Mouse (Mus musculus) heart, postnatal 25 days (tissue): ENCODE measurements around the gene Atp6v1d. TPM values are rescaled to one million over a fixed set of nuclear protein-coding genes. Genes with fewer than 3 reads are reported as not detected.
A peak's percentile ranks its signal among the peaks of the same experiment; 100 is the strongest.

ENCODE experiments used
- DNase-seq: peaks from one replicate; pipeline ENCODE4 v3.0.0; 2022; ENCODE audit warnings: low spot score
- intact Hi-C: fragments of 180-260 bp; cut with DNase I; formaldehyde crosslinking; loops from one replicate; pipeline ENCODE4 v1.15.1; 2025
- total RNA-seq, 2 experiments: library from RNA; stranded (reverse); gene quantifications; 2 replicates each; pipeline ENCODE4 v1.2.3; 2021

Gene Atp6v1d
- total RNA-seq = 10 to 100 TPM; 81.9 to 83.8 TPM

DNA sequence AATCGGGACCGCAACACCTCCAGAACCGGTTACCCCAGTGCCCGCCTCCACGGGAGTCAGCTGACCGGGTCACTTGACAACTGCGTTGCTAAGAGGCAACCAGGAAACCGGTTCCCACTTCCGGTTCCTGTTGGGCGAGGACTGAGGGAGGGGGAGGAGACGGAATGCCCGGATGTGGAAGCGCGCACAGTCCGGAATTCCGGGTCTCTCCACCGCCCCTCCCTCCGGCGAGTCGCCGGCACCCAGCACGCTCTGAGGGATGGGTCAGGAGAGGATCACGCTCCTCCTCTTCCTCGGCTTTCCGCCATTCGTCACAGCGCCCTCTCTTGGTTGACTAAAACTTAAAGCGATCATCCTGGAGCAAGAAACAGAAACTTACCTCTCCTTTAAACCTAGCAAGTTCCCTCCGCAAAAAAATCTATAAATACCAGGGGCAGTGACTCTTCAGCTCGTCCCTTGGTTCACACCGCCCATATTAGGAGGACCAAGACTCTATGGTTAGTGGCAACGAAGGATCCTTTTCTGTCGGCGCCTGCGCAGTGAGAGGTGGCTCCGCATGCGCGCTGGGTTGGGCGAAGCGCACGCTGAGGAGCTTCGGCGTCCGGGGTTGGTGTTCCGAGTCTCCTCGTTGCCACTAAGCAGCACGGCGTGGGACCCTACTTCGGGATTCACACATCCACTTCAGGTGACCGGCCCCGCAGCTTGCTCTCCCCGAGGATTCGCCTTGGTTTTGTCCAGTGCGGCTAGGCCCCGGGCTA lies at the start of gene Atp6v1d, which contains the start of gene Eif2s1:
Gene Atp6v1d (minus strand): TSS at position 143 of the 758 bp plus-strand sequence.
Gene Eif2s1 (plus strand): TSS at position 324 of the 758 bp plus-strand sequence.
- DNase-seq = peak; percentile 98
- intact Hi-C loops = loop anchor here (2.0 kb wide), 1 partner anchor 113 kb away; the partner anchor contains the start of gene Mpp5

DNA sequence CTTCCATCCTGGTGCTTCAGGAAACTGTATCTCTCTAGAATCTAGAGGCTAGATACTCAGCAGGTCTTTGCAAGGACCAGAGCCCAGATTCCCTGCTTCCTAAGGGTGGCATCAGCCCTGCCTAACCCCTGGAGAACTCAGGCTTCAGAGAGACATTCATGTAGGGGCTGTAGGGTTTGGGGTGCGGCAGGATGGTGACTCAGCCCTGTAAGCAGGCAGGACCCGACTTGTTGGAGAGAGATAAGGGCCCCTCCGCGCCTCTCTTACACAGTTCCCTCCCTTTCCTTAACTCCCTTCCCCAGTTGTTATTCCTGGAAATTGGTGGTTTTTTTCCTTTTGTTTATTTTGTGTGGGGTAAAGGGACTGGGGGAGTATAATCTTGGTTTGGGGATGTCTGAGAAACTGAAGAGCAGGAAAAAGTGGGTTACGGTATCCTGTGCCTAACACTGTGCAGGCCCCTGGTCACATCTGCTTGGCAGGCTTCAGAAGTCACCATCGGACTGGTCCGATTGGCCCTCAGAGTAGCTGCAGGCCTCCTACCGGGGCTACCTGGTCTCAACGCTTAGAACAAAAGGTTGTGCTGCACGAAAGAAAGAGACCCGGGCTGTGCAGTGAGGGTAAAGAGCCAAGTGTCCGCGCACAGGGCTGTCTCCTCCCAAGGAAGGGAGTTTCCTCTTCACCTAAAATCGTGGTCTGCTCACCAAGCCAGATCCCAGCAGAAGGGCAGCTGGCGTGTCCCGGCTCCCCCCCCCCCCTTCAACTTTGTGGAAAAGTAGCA lies 49.4 kb upstream of the Atp6v1d start:
- DNase-seq = no peak
- intact Hi-C loops = no loop called here

- intact Hi-C loops = no loop called here
- DNase-seq = no peak
Observed at GRCm38 (mm10) chr12:78908081-78908605, 46.7 kb upstream of the Atp6v1d start.

- DNase-seq = no peak
- intact Hi-C loops = no loop called here
Observed at GRCm38 (mm10) chr12:78906707-78907162, 45.3 kb upstream of the Atp6v1d start, which contains the start of gene Plek2. Gene Plek2, minus strand, starts transcription at chr12:78906964.

DNA sequence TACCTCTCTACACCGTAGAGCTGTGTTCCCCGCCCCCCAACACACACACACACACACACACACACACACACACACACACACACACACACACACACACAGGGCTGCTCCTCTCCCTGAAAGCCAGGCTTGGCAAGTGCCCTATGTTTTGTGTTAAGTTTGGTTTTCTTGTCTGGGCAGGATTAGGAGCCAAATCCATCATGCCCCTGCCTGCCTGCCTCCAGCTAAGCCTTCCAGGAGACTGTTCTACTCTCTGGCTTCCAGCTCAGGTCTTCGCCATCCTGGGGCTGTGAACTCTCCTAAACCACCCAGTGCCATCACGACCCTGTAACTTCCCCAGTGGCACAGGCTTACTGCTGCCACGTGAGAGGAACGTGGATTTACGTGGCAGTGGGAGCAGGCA lies 43.1 kb upstream of the Atp6v1d start:
- no peak for DNase-seq
- intact Hi-C loops = no loop called here

DNA sequence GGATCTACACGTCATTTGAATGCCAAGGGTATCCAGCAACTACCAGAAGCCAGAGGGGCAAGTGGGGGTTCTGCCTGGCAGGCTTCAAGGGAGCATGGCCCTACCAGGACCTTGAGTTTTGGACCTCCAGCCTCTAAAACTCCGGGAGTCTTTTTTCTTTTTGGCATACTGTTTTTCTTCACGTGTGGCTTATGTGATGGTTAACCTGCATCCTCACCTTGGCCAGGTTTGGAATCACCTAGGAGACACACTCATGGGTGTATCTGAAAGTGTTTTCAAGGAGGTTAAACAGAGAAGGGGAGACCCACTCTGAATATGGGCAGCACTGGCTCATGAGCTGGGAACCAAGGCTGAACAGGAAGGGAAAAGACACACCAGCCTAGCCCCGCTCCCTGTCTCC lies 41.9 kb upstream of the Atp6v1d start:
- no peak for DNase-seq
- intact Hi-C loops = no loop called here

GRCm38 (mm10) chr12:78901467-78901866 lies 40.0 kb upstream of the Atp6v1d start:
- no peak for DNase-seq
- intact Hi-C loops = no loop called here

- DNase-seq = no peak
Observed at GRCm38 (mm10) chr12:78897861-78898260, 36.4 kb upstream of the Atp6v1d start.

DNA sequence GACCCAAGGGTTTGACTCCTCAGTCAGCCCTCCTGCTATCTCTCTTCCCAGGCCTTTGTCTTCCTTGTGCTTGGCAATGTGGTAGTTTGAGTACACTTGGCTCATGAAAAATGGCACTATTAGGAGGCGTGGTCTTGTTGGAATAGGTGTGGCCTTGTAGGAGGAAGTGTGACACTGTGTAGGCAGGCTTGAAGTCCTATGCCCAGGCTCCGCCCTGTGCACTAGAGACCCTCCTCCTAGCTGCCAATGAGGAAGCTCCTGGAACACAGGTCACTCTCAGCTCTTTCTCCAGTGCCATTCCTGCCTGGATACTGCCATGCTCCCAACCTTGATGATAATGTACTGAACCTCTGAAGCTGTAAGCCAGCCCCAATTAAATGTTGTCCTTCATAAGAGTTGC lies 29.7 kb upstream of the Atp6v1d start:
- DNase-seq = no peak

More at GRCm38 (mm10) chr12:78897861-78898260, 36.4 kb upstream of the Atp6v1d start:
- intact Hi-C loops = no loop called here

DNA sequence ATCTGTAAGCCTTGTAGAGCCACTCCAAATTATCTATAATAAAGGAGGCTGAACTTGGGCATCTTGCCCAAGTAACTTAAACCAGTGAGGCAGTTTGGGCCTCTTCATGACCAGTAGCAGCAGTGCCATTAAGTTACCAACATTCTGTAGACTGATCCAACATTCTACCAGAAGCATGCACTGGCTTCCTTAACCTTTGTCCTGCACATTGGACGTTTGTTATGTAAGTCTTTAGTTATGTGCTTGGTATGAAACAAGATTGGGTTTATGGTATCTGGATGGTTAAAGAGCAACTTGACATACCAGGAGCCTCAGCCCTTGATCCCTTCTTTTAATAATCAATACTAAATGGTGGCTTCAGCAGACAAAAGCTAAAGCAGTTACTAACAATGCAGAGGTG lies 28.6 kb upstream of the Atp6v1d start:
- no peak for DNase-seq
- intact Hi-C loops = no loop called here

More for the DNA sequence above, 29.7 kb upstream of the Atp6v1d start:
- intact Hi-C loops = no loop called here

DNA sequence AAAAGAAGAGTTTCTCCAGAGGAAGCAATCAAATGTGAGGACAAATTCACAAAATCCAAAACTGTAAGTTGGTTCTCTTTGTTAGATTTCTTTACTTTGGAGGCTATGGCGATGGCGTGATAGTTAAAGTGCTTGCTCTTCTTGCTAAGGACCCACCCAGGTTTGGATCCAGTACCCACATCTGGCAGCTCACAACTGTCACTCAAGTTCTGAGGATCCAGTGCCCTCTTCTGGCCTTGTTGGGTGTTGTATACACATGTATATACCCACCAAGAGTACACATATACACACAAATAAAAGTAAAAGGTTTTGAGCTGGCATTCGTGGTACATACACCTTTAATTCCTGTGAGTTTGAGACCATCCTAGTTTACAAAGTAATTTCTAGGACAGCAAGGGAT lies 13.1 kb upstream of the Atp6v1d start:
- no peak for DNase-seq
- intact Hi-C loops = no loop called here

DNA sequence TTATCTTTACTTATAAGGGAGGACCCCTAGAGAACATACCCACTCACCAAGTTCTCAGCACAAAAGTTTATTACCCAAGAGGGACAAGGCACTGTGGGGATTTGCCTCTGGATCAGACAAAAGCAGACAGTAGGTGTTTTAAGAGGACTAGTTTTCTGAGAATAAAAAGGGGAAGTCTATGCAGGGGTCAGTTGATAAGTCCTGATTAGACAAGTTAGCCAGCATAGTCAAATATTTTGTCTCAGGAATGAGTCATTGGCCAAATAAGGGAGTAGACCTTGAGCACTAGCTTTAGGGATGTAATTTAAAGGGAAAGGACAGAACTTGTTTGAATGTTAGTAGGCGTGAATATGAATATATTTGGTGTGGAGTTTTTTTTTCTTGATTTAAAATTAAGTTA lies 6.7 kb upstream of the Atp6v1d start:
- intact Hi-C loops = no loop called here
- DNase-seq = no peak

DNA sequence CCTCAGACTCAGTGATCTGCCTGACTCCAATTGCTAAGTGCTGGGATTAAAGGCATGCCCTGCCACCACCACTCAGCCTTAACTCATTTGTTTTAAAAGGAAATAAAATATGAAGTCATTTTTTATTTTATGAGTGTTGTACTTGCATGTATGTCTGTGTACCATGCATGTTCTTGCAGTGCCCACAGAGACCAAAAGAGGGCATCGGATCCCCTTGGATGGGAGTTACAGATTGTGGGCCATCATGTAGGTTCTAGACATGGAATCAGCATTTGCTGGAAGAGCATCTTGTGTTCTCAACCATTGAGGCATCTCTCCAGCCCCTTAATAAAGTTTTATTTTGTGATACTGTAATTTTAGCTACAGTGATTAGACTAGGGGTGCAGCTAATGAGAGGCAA lies 4.0 kb upstream of the Atp6v1d start:
- intact Hi-C loops = no loop called here
- DNase-seq = no peak

- no peak for DNase-seq
- intact Hi-C loops = loop anchor here (2.0 kb wide), 1 partner anchor 113 kb away; the partner anchor contains the start of gene Mpp5
Observed at GRCm38 (mm10) chr12:78862254-78862730, 854 bp upstream of the Atp6v1d start.

DNA sequence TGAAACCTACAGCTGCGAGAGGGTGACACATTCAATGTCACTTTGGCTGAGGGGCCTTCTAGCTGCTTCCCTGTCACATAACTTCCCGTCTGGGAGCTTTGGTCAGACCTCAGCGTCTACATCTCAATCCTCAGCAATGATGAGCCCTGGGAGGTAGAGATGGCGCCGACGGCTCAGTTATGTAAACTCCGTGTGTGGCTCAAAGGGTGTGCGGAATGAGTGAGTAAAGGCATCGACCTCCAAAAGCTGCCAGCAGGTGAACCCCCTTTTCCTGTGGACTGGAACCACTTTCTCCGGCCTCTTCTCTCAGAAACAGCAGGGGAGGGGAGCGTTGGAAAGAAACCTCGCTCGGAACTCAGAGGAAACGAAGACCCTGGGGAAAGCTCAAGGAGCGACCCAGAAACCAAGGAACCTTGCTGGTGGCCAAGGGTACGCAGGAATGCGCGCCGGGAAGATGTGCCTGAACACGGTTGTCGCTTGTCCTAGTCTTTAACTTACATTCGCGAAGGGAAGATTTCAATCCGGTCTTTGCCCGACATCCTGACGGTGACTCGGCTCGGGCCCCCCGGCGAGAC lies 430 bp downstream of the Atp6v1d start:
- DNase-seq = no peak
- intact Hi-C loops = no loop called here

GRCm38 (mm10) chr12:78848246-78848645 lies 13.2 kb downstream of the Atp6v1d start:
- DNase-seq = no peak
- intact Hi-C loops = no loop called here

DNA sequence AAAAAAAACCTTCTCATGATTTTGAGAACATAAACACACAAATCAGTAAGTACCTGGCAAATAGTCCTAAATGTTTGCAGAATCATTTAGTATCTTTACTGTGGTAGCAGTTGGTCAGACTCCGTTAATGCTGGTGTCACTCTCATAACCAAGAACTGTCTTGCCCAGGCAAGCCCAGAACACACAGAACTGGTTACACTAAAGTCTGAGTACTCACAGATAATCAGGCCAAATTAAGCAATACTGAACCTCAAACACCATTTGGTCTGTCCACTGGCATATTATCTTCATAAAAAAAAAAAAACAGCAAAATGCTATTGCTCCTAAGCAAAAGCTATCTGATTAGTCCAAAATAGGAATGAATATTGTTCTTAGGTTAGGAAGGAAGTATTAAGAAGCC lies 19.0 kb downstream of the Atp6v1d start:
- intact Hi-C loops = no loop called here
- no peak for DNase-seq

DNA sequence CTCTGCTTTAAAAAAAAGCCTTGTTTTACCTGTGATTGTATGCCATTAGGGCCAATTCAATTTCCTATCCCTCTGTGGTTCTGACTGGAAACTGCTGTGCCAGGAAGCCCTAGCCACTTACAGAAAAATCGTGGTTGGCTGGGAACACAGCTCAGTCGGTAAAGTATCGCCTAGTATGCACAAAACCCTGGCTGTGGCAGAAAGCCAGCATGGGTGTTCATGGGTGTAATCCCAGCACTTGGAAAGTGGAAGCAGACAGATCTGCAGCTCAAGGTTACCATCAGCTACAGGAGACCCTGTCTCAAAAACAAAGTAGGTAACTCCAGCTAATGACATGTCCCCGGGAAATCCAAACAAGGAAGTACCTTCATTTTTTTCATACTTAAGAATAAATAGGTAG lies 21.5 kb downstream of the Atp6v1d start:
- DNase-seq = no peak
- intact Hi-C loops = no loop called here

DNA sequence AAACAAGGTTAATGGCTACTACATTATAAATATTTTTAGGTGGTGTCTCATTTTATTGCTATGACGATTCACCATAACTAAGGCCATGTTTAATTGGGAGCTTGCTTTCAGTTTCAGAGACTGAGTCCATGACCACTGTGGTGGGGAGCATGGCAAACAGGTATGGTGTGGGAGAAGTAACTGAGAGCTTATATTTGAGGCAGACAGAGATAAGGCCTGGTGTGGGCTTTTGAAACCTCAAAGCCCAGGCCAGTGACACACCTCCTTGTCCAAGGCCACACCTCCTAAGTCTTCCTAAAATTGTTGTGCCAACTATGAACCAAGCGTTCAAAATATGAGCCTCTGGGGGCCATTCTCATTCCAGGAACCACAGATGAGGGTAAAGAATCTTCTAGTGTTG lies 26.9 kb downstream of the Atp6v1d start:
- intact Hi-C loops = no loop called here
- no peak for DNase-seq

DNA sequence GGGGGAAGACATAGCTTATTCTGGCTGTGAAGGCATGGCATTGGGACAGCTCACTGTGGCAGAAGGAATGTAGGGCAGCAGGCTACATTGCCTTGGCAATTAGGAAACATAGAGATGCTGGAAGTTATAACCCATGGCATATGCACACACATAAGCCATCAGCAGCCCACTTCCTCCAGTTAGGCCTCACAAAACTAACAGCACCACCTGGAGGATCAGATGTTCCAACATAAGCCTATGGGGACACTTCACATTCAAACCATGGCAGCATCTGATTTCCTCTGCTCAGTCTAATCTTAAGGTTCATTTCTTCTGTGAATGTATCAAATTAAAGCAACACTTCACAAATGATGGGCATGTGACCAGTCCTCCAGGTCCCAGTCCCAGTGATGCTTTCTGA lies 47.0 kb downstream of the Atp6v1d start:
- DNase-seq = no peak
- intact Hi-C loops = loop anchor here (10.0 kb wide), 1 partner anchor 610 kb away; no protein-coding TSS in a partner anchor
